Mouse (Mus musculus): Measurements from ENCODE around the gene Spata13. TPM values are rescaled to one million over a fixed set of nuclear protein-coding genes. Genes with fewer than 3 reads are reported as not detected.

Gene Spata13
- polyA plus RNA-seq, 1 experiment = 1.2 TPM

GRCm38 (mm10) chr14:60607743-60608142 lies 26.1 kb upstream of the Spata13 start:
- H3K36me3 ChIP-seq (ENCODE audit: control insufficient read depth, insufficient read depth) = no peaks in the 10 kb centered on the region
- no peaks in the 10 kb centered on the region for H3K79me2 ChIP-seq (ENCODE audit: control insufficient read depth, insufficient read depth)
- no peaks in the 10 kb centered on the region for H3K27me3 ChIP-seq (ENCODE audit: control insufficient read depth, insufficient read depth, insufficient read length)
- TF ChIP-seq TCF12 (IDR thresholded peaks at IDR 0.05; ENCODE audit: insufficient read depth, poor library complexity, severe bottlenecking) (no peak), REST (IDR thresholded peaks at IDR 0.05; ENCODE audit: insufficient read depth, insufficient read length) (no peak), TCF3 (IDR thresholded peaks at IDR 0.05; ENCODE audit: insufficient read length, low read depth) (no peak), MYOG (IDR thresholded peaks at IDR 0.05; ENCODE audit: control insufficient read depth in 1 of 3, insufficient read depth in 1 of 3, insufficient read length in 2 of 3, low read depth in 2 of 3) (no peak), E2F4 (IDR thresholded peaks at IDR 0.05; ENCODE audit: insufficient read depth) (no peak), USF1 (IDR thresholded peaks at IDR 0.05; ENCODE audit: low read depth) (no peak), POLR2AphosphoS2 (IDR thresholded peaks at IDR 0.05; ENCODE audit: insufficient read length, low read depth) (no peak), MAX (IDR thresholded peaks at IDR 0.05; ENCODE audit: low read depth) (no peak), POLR2A (IDR thresholded peaks at IDR 0.05; ENCODE audit: insufficient read length, low read depth) (no peak), CEBPB (IDR thresholded peaks at IDR 0.05; ENCODE audit: insufficient read depth, poor library complexity, severe bottlenecking) (no peak), SRF (IDR thresholded peaks at IDR 0.05; ENCODE audit: control insufficient read depth, insufficient read length, low read depth) (no peak), MYOD1 (IDR thresholded peaks at IDR 0.05; ENCODE audit: control insufficient read depth in 1 of 3, insufficient read length in 2 of 3, low read depth in 2 of 3) (no peak)
- H3K4me2 ChIP-seq (ENCODE audit: low read depth) = no peak overlapping the region
- no peak overlapping the region for H3ac ChIP-seq (ENCODE audit: control insufficient read depth, insufficient read length)
- H3K4me3 ChIP-seq = no peak overlapping the region

- no peak for TF ChIP-seq MYOD1 (IDR thresholded peaks at IDR 0.05; ENCODE audit: control insufficient read depth in 1 of 3, insufficient read length in 2 of 3, low read depth in 2 of 3)
- no peak for TF ChIP-seq MYOG (IDR thresholded peaks at IDR 0.05; ENCODE audit: control insufficient read depth in 1 of 3, insufficient read depth in 1 of 3, insufficient read length in 2 of 3, low read depth in 2 of 3)
- TF ChIP-seq REST (IDR thresholded peaks at IDR 0.05; ENCODE audit: insufficient read depth, insufficient read length) = no peak
- no peak for TF ChIP-seq E2F4 (IDR thresholded peaks at IDR 0.05; ENCODE audit: insufficient read depth)
- TF ChIP-seq TCF12 (IDR thresholded peaks at IDR 0.05; ENCODE audit: insufficient read depth, poor library complexity, severe bottlenecking) = no peak
- no peak for TF ChIP-seq TCF3 (IDR thresholded peaks at IDR 0.05; ENCODE audit: insufficient read length, low read depth)
- no peak for TF ChIP-seq POLR2AphosphoS2 (IDR thresholded peaks at IDR 0.05; ENCODE audit: insufficient read length, low read depth)
- no peak for TF ChIP-seq SRF (IDR thresholded peaks at IDR 0.05; ENCODE audit: control insufficient read depth, insufficient read length, low read depth)
- no peak for TF ChIP-seq POLR2A (IDR thresholded peaks at IDR 0.05; ENCODE audit: insufficient read length, low read depth)
- TF ChIP-seq CEBPB (IDR thresholded peaks at IDR 0.05; ENCODE audit: insufficient read depth, poor library complexity, severe bottlenecking) = no peak
- H3K36me3 ChIP-seq (ENCODE audit: control insufficient read depth, insufficient read depth) = no peaks in the 10 kb centered on the region
- H3K27me3 ChIP-seq (ENCODE audit: control insufficient read depth, insufficient read depth, insufficient read length) = no peaks in the 10 kb centered on the region
- no peak overlapping the region for H3K4me3 ChIP-seq
- no peak overlapping the region for H3ac ChIP-seq (ENCODE audit: control insufficient read depth, insufficient read length)
- H3K79me2 ChIP-seq (ENCODE audit: control insufficient read depth, insufficient read depth) = no peaks in the 10 kb centered on the region
- no peak overlapping the region for H3K4me2 ChIP-seq (ENCODE audit: low read depth)
Observed at GRCm38 (mm10) chr14:60609160-60609559, 24.6 kb upstream of the Spata13 start.

- TF ChIP-seq E2F4 (IDR thresholded peaks at IDR 0.05; ENCODE audit: insufficient read depth) (no peak), MYOG (IDR thresholded peaks at IDR 0.05; ENCODE audit: control insufficient read depth in 1 of 3, insufficient read depth in 1 of 3, insufficient read length in 2 of 3, low read depth in 2 of 3) (no peak), MAX (IDR thresholded peaks at IDR 0.05; ENCODE audit: low read depth) (no peak), REST (IDR thresholded peaks at IDR 0.05; ENCODE audit: insufficient read depth, insufficient read length) (no peak), USF1 (IDR thresholded peaks at IDR 0.05; ENCODE audit: low read depth) (no peak), TCF12 (IDR thresholded peaks at IDR 0.05; ENCODE audit: insufficient read depth, poor library complexity, severe bottlenecking) (no peak), SRF (IDR thresholded peaks at IDR 0.05; ENCODE audit: control insufficient read depth, insufficient read length, low read depth) (no peak), TCF3 (IDR thresholded peaks at IDR 0.05; ENCODE audit: insufficient read length, low read depth) (no peak), MYOD1 (IDR thresholded peaks at IDR 0.05; ENCODE audit: control insufficient read depth in 1 of 3, insufficient read length in 2 of 3, low read depth in 2 of 3) (no peak), CEBPB (IDR thresholded peaks at IDR 0.05; ENCODE audit: insufficient read depth, poor library complexity, severe bottlenecking) (no peak), POLR2A (IDR thresholded peaks at IDR 0.05; ENCODE audit: insufficient read length, low read depth) (no peak), POLR2AphosphoS2 (IDR thresholded peaks at IDR 0.05; ENCODE audit: insufficient read length, low read depth) (no peak)
- Histone ChIP-seq H3K4me3 (no peak overlapping the region), H3K27me3 (ENCODE audit: control insufficient read depth, insufficient read depth, insufficient read length) (peaks cover 3% of the 10 kb centered on the region), H3ac (ENCODE audit: control insufficient read depth, insufficient read length) (no peak overlapping the region), H3K4me2 (ENCODE audit: low read depth) (no peak overlapping the region), H3K36me3 (ENCODE audit: control insufficient read depth, insufficient read depth) (no peaks in the 10 kb centered on the region), H3K79me2 (ENCODE audit: control insufficient read depth, insufficient read depth) (no peaks in the 10 kb centered on the region)
Observed at GRCm38 (mm10) chr14:60612671-60613070, 21.1 kb upstream of the Spata13 start.

- Histone ChIP-seq H3K4me3 (no peak overlapping the region), H3ac (ENCODE audit: control insufficient read depth, insufficient read length) (no peak overlapping the region), H3K36me3 (ENCODE audit: control insufficient read depth, insufficient read depth) (no peaks in the 10 kb centered on the region), H3K27me3 (ENCODE audit: control insufficient read depth, insufficient read depth, insufficient read length) (peaks cover 4% of the 10 kb centered on the region), H3K4me2 (ENCODE audit: low read depth) (no peak overlapping the region), H3K79me2 (ENCODE audit: control insufficient read depth, insufficient read depth) (no peaks in the 10 kb centered on the region)
- no peak for TF ChIP-seq MYOG (IDR thresholded peaks at IDR 0.05; ENCODE audit: control insufficient read depth in 1 of 3, insufficient read depth in 1 of 3, insufficient read length in 2 of 3, low read depth in 2 of 3)
- no peak for TF ChIP-seq POLR2AphosphoS2 (IDR thresholded peaks at IDR 0.05; ENCODE audit: insufficient read length, low read depth)
- TF ChIP-seq MYOD1 (IDR thresholded peaks at IDR 0.05; ENCODE audit: control insufficient read depth in 1 of 3, insufficient read length in 2 of 3, low read depth in 2 of 3) = no peak
- no peak for TF ChIP-seq POLR2A (IDR thresholded peaks at IDR 0.05; ENCODE audit: insufficient read length, low read depth)
- no peak for TF ChIP-seq TCF3 (IDR thresholded peaks at IDR 0.05; ENCODE audit: insufficient read length, low read depth)
- no peak for TF ChIP-seq CEBPB (IDR thresholded peaks at IDR 0.05; ENCODE audit: insufficient read depth, poor library complexity, severe bottlenecking)
- no peak for TF ChIP-seq TCF12 (IDR thresholded peaks at IDR 0.05; ENCODE audit: insufficient read depth, poor library complexity, severe bottlenecking)
- no peak for TF ChIP-seq MAX (IDR thresholded peaks at IDR 0.05; ENCODE audit: low read depth)
- TF ChIP-seq REST (IDR thresholded peaks at IDR 0.05; ENCODE audit: insufficient read depth, insufficient read length) = no peak
- no peak for TF ChIP-seq E2F4 (IDR thresholded peaks at IDR 0.05; ENCODE audit: insufficient read depth)
- no peak for TF ChIP-seq USF1 (IDR thresholded peaks at IDR 0.05; ENCODE audit: low read depth)
Observed at GRCm38 (mm10) chr14:60621076-60621475, 12.7 kb upstream of the Spata13 start.
